Mouse (Mus musculus): ENCODE measurements at regions not wholly inside any gene's neighbourhood (a gene's known extent, or its start where the extent isn't known, plus 50 kb on each side); places are given as distances from the start of the nearest gene placed in this dataset.
A peak's percentile ranks its signal among the peaks of the same experiment; 100 is the strongest.
"Not testable (repeated sequence)": the region's sequence is repeated elsewhere in the genome, so short reads cannot be mapped to it uniquely, and the experiment has no call there.

DNA sequence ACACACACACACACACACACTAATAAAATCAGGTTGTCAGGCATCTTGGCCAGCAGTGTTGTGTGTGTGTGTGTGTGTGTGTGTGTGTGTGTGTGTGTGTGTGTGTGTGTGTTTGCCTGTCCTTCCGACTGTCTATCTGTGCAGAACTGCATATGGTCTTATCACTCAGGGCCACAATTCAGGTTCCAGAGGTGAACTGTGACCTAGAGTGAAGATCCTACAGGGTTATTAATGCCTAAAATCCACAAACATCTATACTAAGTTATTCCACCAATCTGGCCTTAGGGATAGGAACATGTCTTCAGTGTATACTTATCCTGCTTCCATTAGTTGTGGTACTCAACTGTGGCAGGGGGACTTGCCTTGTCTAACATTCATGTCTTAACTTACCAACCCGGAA lies 96.7 kb downstream of the Zfp369 start:
- H3K4me1 ChIP-seq; H3K27ac ChIP-seq; H3K27me3 ChIP-seq; H3K4me2 ChIP-seq; H3K9ac ChIP-seq; H3K36me3 ChIP-seq; H3K9me3 ChIP-seq; ATAC-seq (ENCODE audit: insufficient number of reproducible peaks, low FRiP score, low TSS enrichment, low read depth); H3K4me3 ChIP-seq: not testable (repeated sequence)
- 83% methylated on average over 1 of the region's 2 CpGs for WGBS

DNA sequence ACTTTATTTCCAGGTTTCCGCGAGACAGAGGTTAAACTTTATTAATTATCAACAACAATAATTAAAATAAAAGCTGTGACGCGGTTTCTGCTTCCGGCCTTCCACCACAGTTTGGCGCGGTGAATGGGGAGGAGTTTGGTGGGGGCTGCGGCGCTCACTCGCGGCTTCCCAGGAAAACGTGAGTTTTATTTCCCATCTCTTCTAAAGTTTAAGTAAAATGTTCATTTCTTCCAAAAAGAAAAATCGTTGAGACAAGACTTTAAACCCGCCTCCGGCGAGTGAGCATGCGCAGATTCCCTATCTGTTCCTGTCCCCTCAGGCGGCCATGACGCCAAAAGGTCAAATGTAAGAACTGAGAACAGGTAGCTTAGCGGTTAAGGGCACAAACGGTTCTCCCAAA lies 100.8 kb downstream of the Zfp369 start:
- WGBS, result 53% methylated on average over 21 of the region's 21 CpGs
- not testable (repeated sequence) for H3K27ac ChIP-seq; H3K4me2 ChIP-seq; H3K27me3 ChIP-seq; ATAC-seq (ENCODE audit: insufficient number of reproducible peaks, low FRiP score, low TSS enrichment, low read depth); H3K36me3 ChIP-seq; H3K9me3 ChIP-seq; H3K4me1 ChIP-seq; H3K9ac ChIP-seq; H3K4me3 ChIP-seq

DNA sequence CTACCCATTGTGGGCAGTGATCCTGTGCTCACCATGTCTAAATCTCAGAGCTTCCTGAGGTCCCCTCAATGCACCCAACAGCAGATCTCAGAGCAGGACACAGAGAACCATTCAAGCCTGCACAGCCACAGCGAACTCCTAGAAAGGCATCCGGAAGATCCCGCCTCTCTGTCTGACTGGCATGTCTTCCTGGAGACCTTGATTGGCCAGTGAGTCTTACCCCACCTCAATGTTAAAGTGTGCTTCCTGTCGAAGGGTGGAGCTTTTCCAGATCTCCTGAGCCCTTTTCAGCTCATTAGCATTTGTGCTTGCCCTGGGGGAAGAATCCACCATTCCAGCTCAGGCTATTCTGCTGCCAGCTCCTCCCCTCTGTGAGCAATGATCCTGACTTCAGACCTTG lies 97.5 kb upstream of the Gm10139 start:
- not testable (repeated sequence) for H3K27ac ChIP-seq; H3K9me3 ChIP-seq; H3K4me2 ChIP-seq; H3K36me3 ChIP-seq; H3K9ac ChIP-seq; H3K4me3 ChIP-seq; H3K4me1 ChIP-seq; ATAC-seq (ENCODE audit: insufficient number of reproducible peaks, low FRiP score, low TSS enrichment, low read depth); H3K27me3 ChIP-seq
- whole genome bisulfite sequencing, result 81% methylated on average over 3 of the region's 4 CpGs

DNA sequence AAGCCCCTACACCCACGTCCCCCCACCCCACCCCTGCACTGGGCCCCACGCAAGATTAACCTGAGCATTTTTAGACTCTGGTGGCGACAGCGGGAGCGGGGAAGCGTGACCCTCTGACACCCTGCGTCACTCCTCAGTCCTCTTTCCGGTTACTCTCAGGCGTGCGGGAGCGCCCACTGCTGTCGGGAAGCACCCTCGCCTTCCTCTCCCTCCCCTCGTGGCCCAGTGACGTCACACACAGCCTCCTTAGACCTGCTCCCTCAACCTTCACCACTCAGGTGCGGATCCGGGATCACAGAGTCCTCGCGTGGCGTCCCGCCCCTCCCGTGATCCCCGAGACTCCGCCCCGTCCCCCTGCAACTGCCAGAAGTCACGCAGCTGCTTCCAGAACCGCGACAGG lies 92.3 kb upstream of the Gm10139 start:
- not testable (repeated sequence) for H3K4me3 ChIP-seq; H3K27ac ChIP-seq; H3K27me3 ChIP-seq; H3K9ac ChIP-seq; H3K36me3 ChIP-seq; H3K9me3 ChIP-seq; ATAC-seq (ENCODE audit: insufficient number of reproducible peaks, low FRiP score, low TSS enrichment, low read depth); H3K4me1 ChIP-seq
- peak overlapping the region; percentile 26; the same call in 1 of the 2 replicates for H3K4me2 ChIP-seq
- WGBS, result 5% methylated on average over 27 of the region's 28 CpGs
